Mouse (Mus musculus): ENCODE measurements around the gene Dnah7c. TPM values are rescaled to one million over a fixed set of nuclear protein-coding genes. Genes with fewer than 3 reads are reported as not detected.

Gene Dnah7c
- polyA plus RNA-seq (2017; shearing (Covaris generic)), result 0.02 TPM

GRCm38 (mm10) chr1:46425137-46425925 lies at the start of gene Dnah7c:
TSS of gene Dnah7c (plus strand) at chr1:46425592.

Data from CD4-positive, CD25-positive, alpha-beta regulatory T cell, adult 9 weeks (primary cell).